Mouse (Mus musculus) MEL (cell line): ENCODE results near the gene 4930402F06Rik.

Source experiments
- BHLHE40 ChIP-seq: IDR thresholded peaks from 2 replicates; pipeline ENCODE4 v1.6.1; 2012; ENCODE audit warnings: low read depth, mild to moderate bottlenecking, inconsistent platforms, low read length, improper control_type of control experiment, borderline replicate concordance
- CTCF ChIP-seq, 3 experiments: IDR thresholded peaks in 2 of 3; conservative IDR thresholded peaks in 1 of 3; 2 replicates each; pipeline ENCODE4 v1.5.1; 2011 to 2012; ENCODE audit warnings: low read length in 3 of 3, low read depth in 2 of 3, mild to moderate bottlenecking in 2 of 3, improper control_type of control experiment in 1 of 3, inconsistent platforms in 1 of 3, mixed read lengths in 1 of 3, moderate library complexity in 1 of 3; ENCODE audit not compliant: control insufficient read depth in 1 of 3, insufficient read depth in 1 of 3, poor library complexity in 1 of 3, severe bottlenecking in 1 of 3
- E2F4 ChIP-seq: IDR thresholded peaks from 2 replicates; pipeline ENCODE4 v1.6.1; 2011; ENCODE audit warnings: low read depth, low read length, improper control_type of control experiment, borderline replicate concordance
- EP300 ChIP-seq, 2 experiments: IDR thresholded peaks; 2 replicates each; pipeline ENCODE4 v1.6.1; 2011; ENCODE audit warnings: improper control_type of control experiment in 2 of 2, low read length in 2 of 2, low read depth in 1 of 2, mild to moderate bottlenecking in 1 of 2
- GABPA ChIP-seq: IDR thresholded peaks from 2 replicates; pipeline ENCODE4 v1.6.1; 2012; ENCODE audit warnings: low read depth, mild to moderate bottlenecking, inconsistent platforms, low read length, improper control_type of control experiment, moderate library complexity
- GATA1 ChIP-seq: IDR thresholded peaks from 2 replicates; pipeline ENCODE4 v1.6.1; 2011; ENCODE audit warnings: low read depth, low read length, improper control_type of control experiment
- JUND ChIP-seq: IDR thresholded peaks from 2 replicates; pipeline ENCODE4 v1.6.1; 2011; ENCODE audit warnings: low read depth, mild to moderate bottlenecking, improper control_type of control experiment, low read length
- KAT2A ChIP-seq: conservative IDR thresholded peaks from 2 replicates; pipeline ENCODE4 v1.6.1; 2012; ENCODE audit warnings: low read depth, low read length, improper control_type of control experiment, inconsistent platforms
- MEF2A ChIP-seq: IDR thresholded peaks from 2 replicates; pipeline ENCODE4 v1.6.1; 2014; ENCODE audit warnings: low read depth, mild to moderate bottlenecking, inconsistent platforms, low read length, improper control_type of control experiment; ENCODE audit not compliant: poor library complexity, insufficient replicate concordance, severe bottlenecking; ENCODE audit errors: extremely low read depth
- NELFE ChIP-seq: IDR thresholded peaks from 2 replicates; pipeline ENCODE4 v1.6.1; 2011; ENCODE audit warnings: low read depth, low read length, improper control_type of control experiment
- POLR2A ChIP-seq, 2 experiments: IDR thresholded peaks; 2 replicates each; pipeline ENCODE4 v1.6.1; 2011 to 2012; ENCODE audit warnings: low read length in 2 of 2, mild to moderate bottlenecking in 2 of 2, control low read depth in 1 of 2, improper control_type of control experiment in 1 of 2, low read depth in 1 of 2, moderate library complexity in 1 of 2; ENCODE audit not compliant: control insufficient read depth in 1 of 2, insufficient read depth in 1 of 2, poor library complexity in 1 of 2
- POLR2AphosphoS5 ChIP-seq: IDR thresholded peaks from 2 replicates; pipeline ENCODE4 v1.6.1; 2012; ENCODE audit warnings: low read depth, borderline replicate concordance, mild to moderate bottlenecking, inconsistent platforms, low read length, moderate library complexity, mixed read lengths
- ZC3H11A ChIP-seq: IDR thresholded peaks from 2 replicates; pipeline ENCODE4 v1.6.1; 2012; ENCODE audit warnings: low read depth, mild to moderate bottlenecking, inconsistent platforms, low read length, improper control_type of control experiment
- ZMIZ1 ChIP-seq: IDR thresholded peaks from 2 replicates; pipeline ENCODE4 v1.6.1; 2012; ENCODE audit warnings: low read depth, mild to moderate bottlenecking, inconsistent platforms, low read length, improper control_type of control experiment, moderate library complexity

- TF ChIP-seq KAT2A (no peak), E2F4 (no peak), GABPA (no peak), CTCF (IDR thresholded peaks at IDR 0.05 in 2 of 3, conservative IDR thresholded peaks at IDR 0.05 in 1 of 3; ENCODE audit: control insufficient read depth in 1 of 3, insufficient read depth in 1 of 3, low read depth in 2 of 3, low read length in 3 of 3, poor library complexity in 1 of 3, severe bottlenecking in 1 of 3) (no peak), ZMIZ1 (no peak), JUND (no peak), EP300 (IDR thresholded peaks at IDR 0.05; ENCODE audit: low read depth in 1 of 2, low read length in 2 of 2) (no peak), POLR2AphosphoS5 (no peak), NELFE (no peak), POLR2A (IDR thresholded peaks at IDR 0.05; ENCODE audit: control insufficient read depth in 1 of 2, insufficient read depth in 1 of 2, low read depth in 1 of 2, low read length in 2 of 2, poor library complexity in 1 of 2) (no peak), GATA1 (no peak), BHLHE40 (no peak), MEF2A (no peak), ZC3H11A (no peak)
Measured at GRCm38 (mm10) chr2:35412246-35412645, 15.3 kb upstream of the 4930402F06Rik start.
